Mouse (Mus musculus) midbrain, embryonic 12.5 days (tissue): ENCODE results near the gene Ttc7b. TPM values are rescaled to one million over a fixed set of nuclear protein-coding genes. Genes with fewer than 3 reads are reported as not detected.
A peak's percentile ranks its signal among the peaks of the same experiment; 100 is the strongest.

Experiments
- ATAC-seq: fragments of 200-750 bp; cut with Nextera tagmentation; 2 replicates; pipeline ENCODE4 v1.8.0; 2017; ENCODE audit warnings: low read depth, moderate TSS enrichment, moderate library complexity; ENCODE audit not compliant: low FRiP score
- H3K27ac ChIP-seq: fragments of 300-500 bp; sonication (generic); replicated peaks from 2 replicates; pipeline ENCODE4 v1.5.1; 2016; ENCODE audit warnings: mild to moderate bottlenecking
- H3K27me3 ChIP-seq: fragments of 300-500 bp; sonication (generic); 2 replicates; pipeline ENCODE4 v1.6.1; 2016; ENCODE audit warnings: mild to moderate bottlenecking
- H3K36me3 ChIP-seq: fragments of 300-500 bp; sonication (generic); 2 replicates; pipeline ENCODE4 v1.6.1; 2016
- H3K4me1 ChIP-seq: fragments of 300-500 bp; sonication (generic); 2 replicates; pipeline ENCODE4 v1.6.1; 2016
- H3K4me2 ChIP-seq: fragments of 300-500 bp; sonication (generic); replicated peaks from 2 replicates; pipeline ENCODE4 v1.6.1; 2016; ENCODE audit warnings: mild to moderate bottlenecking, moderate library complexity
- H3K4me3 ChIP-seq: fragments of 300-500 bp; sonication (generic); 2 replicates; pipeline ENCODE4 v1.5.1; 2016; ENCODE audit warnings: mild to moderate bottlenecking
- H3K9ac ChIP-seq: fragments of 300-500 bp; sonication (generic); replicated peaks from 2 replicates; pipeline ENCODE4 v1.6.1; 2016; ENCODE audit warnings: mild to moderate bottlenecking, moderate library complexity
- H3K9me3 ChIP-seq: fragments of 300-500 bp; sonication (generic); 2 replicates; pipeline ENCODE4 v1.6.1; 2016; ENCODE audit warnings: mild to moderate bottlenecking
- WGBS: fragments of 180-500 bp; shearing (Covaris S2); methylation state at CpG from one replicate; pipeline ENCODE4 v1.1.7; 2016; 5-methylcytosine and 5-hydroxymethylcytosine counted together
- polyA plus RNA-seq: library from polyadenylated mRNA; unstranded; fragments of >200 nt; fragmentation: Nextera tagmentation; extraction: Ambion mirVana; gene quantifications from 2 replicates; pipeline ENCODE4 v1.2.1, GENCODE M21; 2016

Gene Ttc7b
- polyA plus RNA-seq, 1 experiment from 2014 or later = 6.7 TPM

DNA sequence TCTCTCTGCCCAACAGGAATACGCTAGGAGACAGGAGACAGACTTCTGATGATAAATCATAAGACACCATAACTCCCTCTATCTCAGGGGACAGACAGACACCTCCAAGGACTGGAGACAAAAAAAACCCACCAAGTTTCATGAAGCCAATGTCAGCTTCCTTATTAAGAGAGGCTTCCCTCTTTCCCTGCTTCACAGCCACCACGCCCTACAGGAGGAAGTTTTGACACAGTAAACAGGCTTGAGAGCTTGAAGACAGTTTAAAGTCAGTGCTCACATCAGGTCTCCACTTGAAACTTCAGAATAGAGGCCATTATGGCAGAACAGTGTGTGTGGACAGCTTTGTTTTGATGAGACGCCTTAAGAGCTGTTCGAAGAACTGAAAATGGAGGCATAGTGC is 200.9 kb downstream of the Ttc7b start:
- ATAC-seq = no peak
- no peak overlapping the region for H3K4me2 ChIP-seq
- WGBS = 88% methylated on average over 4 of the region's 4 CpGs
- H3K4me1 ChIP-seq = peaks cover 23% of the 10 kb centered on the region
- H3K4me3 ChIP-seq = no peak overlapping the region
- H3K9ac ChIP-seq = no peak overlapping the region
- H3K27me3 ChIP-seq = no peaks in the 10 kb centered on the region
- peaks cover 7% of the 10 kb centered on the region for H3K36me3 ChIP-seq
- no peaks in the 10 kb centered on the region for H3K9me3 ChIP-seq
- no peak overlapping the region for H3K27ac ChIP-seq

DNA sequence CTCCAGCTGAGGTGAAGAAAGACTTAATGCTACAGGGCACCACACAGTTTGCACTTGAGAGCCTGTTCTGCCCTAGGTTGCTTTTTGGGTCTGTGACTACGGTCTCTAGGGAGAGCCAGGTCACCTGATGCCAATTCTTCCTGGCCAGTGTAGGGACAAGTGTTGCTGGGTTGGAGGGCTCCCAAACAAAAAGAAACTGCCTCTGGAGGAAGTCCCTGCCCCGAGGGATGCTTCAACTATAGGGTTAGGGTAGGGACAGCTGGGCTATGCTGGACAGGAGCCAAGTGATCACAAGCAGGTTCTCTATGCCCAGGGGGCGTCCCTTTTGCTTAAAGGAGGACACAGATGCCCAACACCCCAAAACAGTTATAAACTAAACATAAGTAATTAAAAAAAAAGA is 202.7 kb downstream of the Ttc7b start:
- no peak overlapping the region for H3K27ac ChIP-seq
- ATAC-seq = no peak
- H3K9ac ChIP-seq = no peak overlapping the region
- H3K4me3 ChIP-seq = no peak overlapping the region
- H3K27me3 ChIP-seq = no peaks in the 10 kb centered on the region
- H3K4me1 ChIP-seq = peaks cover 39% of the 10 kb centered on the region
- no peak overlapping the region for H3K4me2 ChIP-seq
- no peaks in the 10 kb centered on the region for H3K9me3 ChIP-seq
- 73% methylated on average over 3 of the region's 3 CpGs for WGBS
- peaks cover 7% of the 10 kb centered on the region for H3K36me3 ChIP-seq

DNA sequence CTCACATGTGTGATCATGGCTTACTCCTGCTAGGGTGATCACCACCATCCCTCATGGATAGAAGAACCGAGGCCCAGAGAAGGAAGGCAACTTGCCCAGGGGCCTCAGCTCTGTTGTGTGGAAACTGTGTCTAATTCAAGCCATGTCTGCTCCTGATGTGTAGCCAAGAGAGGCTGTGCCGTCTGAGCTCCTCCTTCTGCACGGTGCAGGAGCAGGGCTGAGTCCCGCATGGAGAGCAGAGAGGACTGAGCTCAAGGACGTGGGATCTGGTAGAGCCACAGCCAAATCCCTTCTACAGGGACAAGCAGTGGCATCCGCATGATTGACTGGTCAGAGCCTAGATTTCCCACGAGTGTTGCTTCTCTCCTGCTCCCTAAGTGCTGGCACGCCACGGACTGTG is 204.5 kb downstream of the Ttc7b start:
- Histone ChIP-seq H3K4me3 (no peak overlapping the region), H3K9me3 (no peaks in the 10 kb centered on the region), H3K36me3 (peaks cover 7% of the 10 kb centered on the region), H3K27me3 (no peaks in the 10 kb centered on the region), H3K4me1 (peaks cover 44% of the 10 kb centered on the region), H3K27ac (peak overlapping the region; percentile 75; the same call in 1 of the 2 replicates), H3K4me2 (no peak overlapping the region), H3K9ac (no peak overlapping the region)
- no peak for ATAC-seq
- WGBS = 83% methylated on average over 9 of the region's 9 CpGs

DNA sequence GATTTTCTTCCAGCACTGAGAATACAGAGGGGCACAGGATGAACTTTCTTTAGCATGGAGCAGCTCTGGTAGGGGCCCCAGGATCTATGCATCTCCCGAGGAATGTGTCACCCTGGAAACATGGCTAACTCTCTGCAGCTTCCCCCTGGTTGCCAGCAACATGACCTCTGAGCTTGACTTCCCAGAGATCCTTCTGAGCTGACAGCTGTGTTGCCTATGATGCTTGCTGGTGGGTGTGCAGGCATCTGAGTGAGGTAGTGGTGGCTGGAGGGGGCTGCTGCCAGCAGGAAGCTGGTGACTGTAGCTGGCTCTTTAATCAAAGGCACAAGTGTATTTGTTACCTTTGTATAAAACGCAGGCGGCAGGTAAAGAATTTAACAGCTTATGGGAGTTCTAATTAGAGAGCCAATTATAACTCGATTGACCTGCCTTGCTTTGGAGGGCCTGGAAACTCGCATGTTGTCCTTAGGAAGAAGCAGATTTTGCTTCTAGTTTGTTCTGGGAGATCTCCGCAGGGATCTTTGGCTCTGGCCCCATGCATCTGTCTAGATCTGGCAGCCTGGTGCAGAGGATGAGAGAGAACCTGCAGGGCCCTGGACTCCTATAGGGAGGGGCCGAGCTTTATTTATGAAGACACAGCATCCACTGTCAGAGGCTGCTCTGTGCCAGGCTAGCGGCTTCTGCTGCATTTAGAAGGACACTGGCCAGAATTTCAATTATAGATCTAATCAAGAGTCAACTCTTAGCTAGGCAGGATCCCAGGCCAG is 205.3 kb downstream of the Ttc7b start:
- 69% methylated on average over 8 of the region's 8 CpGs for WGBS
- H3K27ac ChIP-seq = peak overlapping the region; percentile 75; the same call in 1 of the 2 replicates
- ATAC-seq = no peak

DNA sequence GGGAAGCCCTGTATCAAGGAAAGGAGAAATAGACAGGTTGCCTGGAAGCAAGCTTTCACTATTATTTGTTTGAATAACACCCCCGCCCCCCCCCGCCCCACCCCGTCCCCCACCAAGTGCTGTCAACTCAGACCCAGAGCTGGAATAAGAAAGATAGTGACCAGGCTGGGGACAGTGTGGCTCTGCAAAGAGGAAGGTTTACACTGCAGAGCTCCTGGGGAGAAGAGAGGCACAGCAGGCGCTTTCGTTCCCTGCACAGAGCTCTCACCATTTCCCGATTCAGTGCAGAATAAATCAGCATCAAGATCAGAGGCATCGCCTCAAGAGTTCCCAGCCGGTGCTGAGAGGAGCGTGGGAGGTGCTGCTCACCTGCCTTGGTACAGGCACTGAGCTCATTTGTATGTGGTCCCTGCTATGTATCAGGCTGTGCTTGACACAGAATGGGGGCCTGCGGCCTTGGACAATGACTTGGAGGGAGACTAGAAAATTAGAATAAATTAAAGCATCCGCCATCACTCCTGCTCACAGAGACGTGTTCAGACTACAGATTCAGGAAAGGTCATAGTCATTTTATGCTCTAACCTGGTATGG is 206.7 kb downstream of the Ttc7b start:
- ATAC-seq = peak; percentile 70
- Histone ChIP-seq H3K9ac (no peak overlapping the region; the same call in 1 of the 2 replicates), H3K27ac (peak overlapping the region; percentile 75), H3K9me3 (no peaks in the 10 kb centered on the region), H3K27me3 (no peaks in the 10 kb centered on the region), H3K4me2 (peak overlapping the region; percentile 18; the same call in 1 of the 2 replicates), H3K4me1 (peaks cover 60% of the 10 kb centered on the region), H3K4me3 (no peak overlapping the region), H3K36me3 (0 out of 2 replicates have a peak, but pooled peaks cover 2% of the 10 kb centered on the region)
- WGBS = 34% methylated on average over 12 of the region's 12 CpGs

More for the DNA sequence above, 205.3 kb downstream of the Ttc7b start:
- no peak overlapping the region for H3K4me2 ChIP-seq
- H3K9ac ChIP-seq = no peak overlapping the region
- peaks cover 50% of the 10 kb centered on the region for H3K4me1 ChIP-seq
- H3K36me3 ChIP-seq = peaks cover 7% of the 10 kb centered on the region
- H3K9me3 ChIP-seq = no peaks in the 10 kb centered on the region
- H3K27me3 ChIP-seq = no peaks in the 10 kb centered on the region
- H3K4me3 ChIP-seq = no peak overlapping the region

DNA sequence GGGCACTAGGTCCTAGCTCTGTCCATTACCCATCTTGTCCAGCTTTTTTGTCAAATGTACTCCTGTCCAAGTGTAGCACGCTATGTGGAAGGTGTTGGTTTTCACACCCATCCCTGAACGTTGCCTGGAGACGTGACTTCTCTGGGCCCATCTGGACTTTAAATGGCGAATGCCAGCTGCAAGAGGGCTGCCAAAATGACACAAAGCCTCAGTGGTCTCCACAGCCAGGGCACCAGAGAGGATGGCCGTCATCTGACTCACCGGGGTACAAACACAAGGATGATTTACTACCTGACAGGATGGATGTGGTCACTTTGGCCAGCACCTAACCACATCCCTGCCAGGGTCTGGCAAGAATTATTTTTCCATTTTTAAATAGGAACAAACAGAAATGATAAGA is 207.4 kb downstream of the Ttc7b start:
- peaks cover 63% of the 10 kb centered on the region for H3K4me1 ChIP-seq

DNA sequence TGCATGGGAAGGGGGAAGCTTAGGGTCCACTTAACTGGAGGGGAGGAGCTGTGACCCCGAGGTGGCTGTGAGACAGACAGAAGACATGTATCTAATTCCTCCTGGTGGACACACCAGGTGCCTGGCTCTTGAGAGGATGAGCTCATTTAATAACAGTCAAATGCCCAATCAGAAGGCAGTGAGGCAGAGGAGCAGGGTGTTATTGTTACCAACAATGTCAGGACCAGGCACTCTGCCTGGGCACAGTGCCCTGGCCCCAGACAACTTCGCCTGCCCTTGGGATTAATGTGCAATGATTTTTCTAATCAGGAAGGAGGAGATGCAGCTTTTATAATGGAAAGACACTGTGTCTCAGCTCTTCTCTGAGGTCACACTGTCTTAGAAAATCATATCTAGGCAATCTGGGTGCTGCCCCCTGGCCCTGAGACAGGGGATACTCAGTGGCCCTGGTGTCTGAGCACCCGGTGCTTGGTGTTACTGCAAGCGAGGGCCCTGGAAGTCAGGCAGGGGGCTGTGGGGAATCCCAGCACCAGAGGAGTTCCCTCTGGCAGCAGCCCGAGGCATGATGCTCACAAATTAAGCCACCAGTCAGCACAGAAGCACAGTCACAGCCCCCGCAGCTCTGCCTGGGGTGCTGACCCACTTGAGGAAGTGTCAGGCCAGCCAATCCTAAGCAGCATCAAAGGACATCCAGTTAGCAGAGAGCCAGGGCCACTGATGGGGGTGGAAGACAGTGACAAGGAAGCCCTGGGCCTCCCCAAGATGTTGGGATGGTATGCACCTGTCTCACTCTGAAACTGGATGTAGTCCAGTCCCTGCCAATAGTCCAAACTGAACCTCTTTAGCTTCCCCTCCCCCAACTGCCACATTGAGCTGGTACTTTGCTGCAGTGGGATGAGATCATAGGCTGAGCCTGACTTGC is 209.9 kb downstream of the Ttc7b start:
- Histone ChIP-seq H3K9me3 (no peaks in the 10 kb centered on the region), H3K9ac (no peak overlapping the region), H3K4me3 (no peak overlapping the region), H3K27ac (0 out of 2 replicates have a peak overlapping the region, but pooled peaks have one; percentile 50), H3K4me1 (peaks cover 69% of the 10 kb centered on the region), H3K36me3 (no peaks in the 10 kb centered on the region), H3K27me3 (no peaks in the 10 kb centered on the region), H3K4me2 (no peak overlapping the region)
- ATAC-seq = no peak
- WGBS = 60% methylated on average over 6 of the region's 6 CpGs

More for the DNA sequence above, 207.4 kb downstream of the Ttc7b start:
- Histone ChIP-seq H3K9ac (no peak overlapping the region; the same call in 1 of the 2 replicates), H3K9me3 (no peaks in the 10 kb centered on the region), H3K36me3 (no peaks in the 10 kb centered on the region), H3K27ac (peak overlapping the region; percentile 75), H3K4me2 (no peak overlapping the region), H3K4me3 (no peak overlapping the region), H3K27me3 (no peaks in the 10 kb centered on the region)
- no peak for ATAC-seq
- WGBS = 85% methylated on average over 6 of the region's 6 CpGs

DNA sequence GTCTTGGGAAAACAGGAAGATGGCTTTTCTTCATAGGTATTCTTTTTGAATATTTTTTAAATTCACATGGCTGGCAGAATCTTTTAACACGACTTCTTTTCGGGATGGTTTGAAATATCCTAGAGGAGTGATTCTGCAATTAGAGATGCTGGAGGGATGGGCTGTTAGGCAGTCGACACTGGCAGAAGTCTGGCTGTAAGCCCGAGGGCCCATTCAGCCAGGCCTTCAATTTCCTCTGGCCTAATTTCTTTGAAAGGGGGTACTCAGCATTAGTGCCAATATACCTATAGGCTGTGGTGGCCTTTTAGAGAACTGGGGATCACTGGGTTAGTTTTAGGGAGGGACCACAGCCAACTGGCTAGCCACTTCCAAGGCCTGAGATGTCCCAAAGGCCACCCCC is 211.4 kb downstream of the Ttc7b start:
- Histone ChIP-seq H3K27me3 (no peaks in the 10 kb centered on the region), H3K27ac (no peak overlapping the region; the same call in 1 of the 2 replicates), H3K4me3 (no peak overlapping the region), H3K4me1 (peaks cover 66% of the 10 kb centered on the region), H3K9me3 (no peaks in the 10 kb centered on the region), H3K9ac (no peak overlapping the region), H3K4me2 (no peak overlapping the region), H3K36me3 (no peaks in the 10 kb centered on the region)
- no peak for ATAC-seq
- 82% methylated on average over 4 of the region's 4 CpGs for WGBS

DNA sequence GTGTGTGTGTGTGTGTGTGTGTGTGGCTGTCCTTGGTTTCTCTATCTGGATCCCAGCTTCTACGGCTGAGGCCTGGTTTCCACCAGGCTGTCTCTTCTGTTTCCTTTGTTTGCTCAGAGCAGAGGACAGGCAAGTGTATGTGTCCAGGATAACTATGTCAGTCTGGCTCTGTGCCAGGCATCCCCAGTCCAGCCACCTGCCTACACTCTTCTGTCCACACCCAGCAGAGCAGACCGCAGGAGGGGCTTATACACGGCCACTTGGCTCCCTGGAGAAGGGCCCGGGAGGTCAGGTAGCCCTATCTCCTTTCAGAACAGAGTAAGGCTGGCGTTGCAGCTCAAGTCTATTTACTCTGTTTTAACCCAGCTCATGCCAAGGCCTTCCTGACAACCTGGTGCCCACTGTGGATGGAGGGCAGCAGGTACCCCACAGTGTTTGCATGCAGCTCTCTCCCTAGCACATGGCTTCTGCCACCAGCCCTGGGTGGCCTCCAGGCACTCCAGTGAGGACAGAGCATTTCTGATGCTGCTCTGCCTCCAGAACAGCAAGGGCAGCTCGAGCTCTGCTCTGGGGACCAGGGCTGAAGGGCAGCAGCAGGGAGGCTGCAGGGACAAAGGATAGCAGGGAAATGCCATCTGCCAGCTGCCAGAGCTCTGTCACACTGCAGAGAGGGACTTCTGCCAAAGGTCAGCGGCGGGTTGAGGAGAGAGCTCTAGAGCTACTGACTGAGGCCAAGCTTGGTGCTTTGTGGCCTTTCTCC is 212.9 kb downstream of the Ttc7b start:
- Histone ChIP-seq H3K36me3 (no peaks in the 10 kb centered on the region), H3K27ac (peak overlapping the region; percentile 84), H3K4me1 (peaks cover 53% of the 10 kb centered on the region), H3K4me2 (no peak overlapping the region), H3K9me3 (no peaks in the 10 kb centered on the region), H3K4me3 (no peak overlapping the region), H3K27me3 (no peaks in the 10 kb centered on the region), H3K9ac (no peak overlapping the region)
- peak; percentile 62 for ATAC-seq
- 39% methylated on average over 8 of the region's 8 CpGs for WGBS

DNA sequence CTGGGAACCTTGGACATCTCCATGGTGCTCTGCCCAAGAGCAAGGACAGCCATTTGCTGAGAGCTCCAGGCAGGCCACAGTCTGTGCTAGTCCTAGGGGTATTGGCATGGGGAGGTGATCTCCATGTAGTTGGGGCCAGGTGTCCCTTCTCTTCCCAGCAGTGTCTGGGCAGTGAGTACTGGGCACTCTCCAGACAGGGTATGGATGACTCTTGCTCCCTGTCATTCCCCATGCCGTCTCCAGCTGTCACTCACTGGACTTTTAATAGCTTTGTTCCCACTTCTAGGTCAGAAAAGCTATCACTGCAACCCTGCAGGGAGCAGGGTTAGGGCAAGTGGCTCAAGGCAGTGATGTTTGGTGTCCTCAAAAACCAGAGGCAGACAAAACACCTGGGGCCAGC is 214.3 kb downstream of the Ttc7b start:
- 76% methylated on average over 1 of the region's 1 CpGs for WGBS
- Histone ChIP-seq H3K4me2 (no peak overlapping the region), H3K4me1 (peaks cover 52% of the 10 kb centered on the region), H3K36me3 (peaks cover 2% of the 10 kb centered on the region; the same call in 1 of the 2 replicates), H3K9me3 (no peaks in the 10 kb centered on the region), H3K27ac (no peak overlapping the region), H3K9ac (no peak overlapping the region), H3K4me3 (no peak overlapping the region), H3K27me3 (no peaks in the 10 kb centered on the region)
- no peak for ATAC-seq

DNA sequence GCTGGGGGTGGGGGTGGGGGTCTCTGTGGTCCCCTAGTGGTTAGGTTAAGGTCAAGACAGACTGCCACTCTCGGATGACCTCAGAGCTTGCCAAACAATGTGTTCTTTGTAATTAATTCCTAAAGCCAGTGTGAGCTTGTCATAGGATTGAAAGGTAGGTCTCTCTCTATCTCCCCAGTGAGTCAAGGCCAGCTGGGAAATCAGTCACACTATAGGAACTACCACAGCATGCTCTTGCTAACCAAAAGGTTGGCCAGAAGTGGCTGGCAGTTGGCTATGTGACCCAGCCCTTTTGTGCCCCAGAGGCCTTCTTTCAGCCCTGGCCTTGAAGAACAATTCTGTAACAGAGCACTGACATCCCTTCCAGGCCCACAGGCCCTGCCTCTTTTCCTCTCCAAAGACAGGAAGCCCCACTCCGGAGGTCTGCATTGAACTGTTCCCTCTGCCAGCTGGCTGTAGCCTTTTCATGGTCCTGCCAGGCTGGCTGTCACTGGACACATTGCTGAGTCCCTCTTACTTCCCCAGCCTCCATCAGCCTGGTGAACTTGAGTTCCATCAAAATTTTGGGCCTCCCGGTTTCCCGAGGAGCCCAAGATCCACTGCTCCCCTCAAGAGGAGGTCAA is 215.5 kb downstream of the Ttc7b start:
- 54% methylated on average over 4 of the region's 4 CpGs for WGBS
- Histone ChIP-seq H3K4me1 (peaks cover 43% of the 10 kb centered on the region), H3K4me3 (no peak overlapping the region)

More for the DNA sequence above, 215.5 kb downstream of the Ttc7b start:
- ATAC-seq = no peak
- Histone ChIP-seq H3K27ac (peak overlapping the region; percentile 27), H3K36me3 (peaks cover 10% of the 10 kb centered on the region), H3K4me2 (no peak overlapping the region), H3K9ac (no peak overlapping the region), H3K27me3 (no peaks in the 10 kb centered on the region), H3K9me3 (no peaks in the 10 kb centered on the region)
